Mouse (Mus musculus) embryonic fibroblast, embryonic 13.5 days (primary cell): ENCODE measurements around the gene Gm21731.
"Not testable (repeated sequence)": the region's sequence is repeated elsewhere in the genome, so short reads cannot be mapped to it uniquely, and the experiment has no call there.

Experiments
- CTCF ChIP-seq: IDR thresholded peaks from 2 replicates; pipeline ENCODE4 v1.5.1; 2011; ENCODE audit warnings: mild to moderate bottlenecking, control low read depth, low read length, moderate library complexity, borderline replicate concordance; ENCODE audit not compliant: insufficient read depth
- POLR2A ChIP-seq: IDR thresholded peaks from 2 replicates; pipeline ENCODE4 v1.6.1; 2011; ENCODE audit warnings: low read depth, mild to moderate bottlenecking, control low read depth, low read length, moderate library complexity

DNA sequence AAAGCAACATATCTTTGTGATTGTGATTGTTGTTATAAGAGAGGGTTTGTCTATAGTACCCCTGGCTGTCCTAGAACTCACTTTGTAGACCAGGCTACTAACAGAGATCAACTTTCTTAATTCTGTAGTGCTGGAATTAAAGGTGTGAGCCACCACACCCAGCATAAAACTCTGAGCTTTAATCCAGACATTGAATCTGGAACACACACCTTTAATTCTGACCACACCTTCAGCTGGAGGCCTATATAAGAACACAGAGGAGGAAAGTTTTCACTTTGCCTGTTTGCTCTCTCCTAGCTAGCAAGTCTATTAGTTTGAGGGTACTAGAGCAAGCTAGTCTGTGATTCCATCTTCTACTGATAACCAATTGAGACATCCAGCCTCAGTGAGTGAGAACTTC lies at the start of gene Gm21731:
- TF ChIP-seq CTCF, POLR2A: not testable (repeated sequence)
